Mouse (Mus musculus): ENCODE results near the gene Ppp2r5d.
A peak's percentile ranks its signal among the peaks of the same experiment; 100 is the strongest.

Ppp2r5d gene

GRCm38 (mm10) chr17:46644152-46644805 is 60.6 kb downstream of the Ppp2r5d start:
- no peak for DNase-seq

DNA sequence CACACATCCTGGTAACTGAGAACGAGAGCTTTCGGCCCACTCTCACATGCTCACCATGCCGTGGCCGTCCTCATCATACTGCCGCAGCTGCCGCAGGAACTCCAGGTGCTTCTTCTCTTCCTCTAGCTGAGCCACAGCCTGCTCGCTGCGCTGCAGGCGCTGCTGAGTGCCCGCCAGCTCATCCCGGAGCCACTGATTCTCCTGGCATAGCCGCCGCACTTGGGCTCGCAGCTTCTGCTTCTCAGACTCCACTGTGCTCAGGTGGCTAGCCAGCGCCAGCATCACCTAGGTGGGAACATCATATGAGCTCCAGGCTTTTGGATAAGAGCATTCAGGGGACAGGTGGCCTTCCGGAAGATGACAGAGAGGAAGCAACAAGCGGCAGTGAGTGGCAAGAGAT is 62.9 kb downstream of the Ppp2r5d start:
- DNase-seq, result peak; percentile 42

- DNase-seq, result no peak
Observed at GRCm38 (mm10) chr17:46639929-46640328, 65.0 kb downstream of the Ppp2r5d start.

DNA sequence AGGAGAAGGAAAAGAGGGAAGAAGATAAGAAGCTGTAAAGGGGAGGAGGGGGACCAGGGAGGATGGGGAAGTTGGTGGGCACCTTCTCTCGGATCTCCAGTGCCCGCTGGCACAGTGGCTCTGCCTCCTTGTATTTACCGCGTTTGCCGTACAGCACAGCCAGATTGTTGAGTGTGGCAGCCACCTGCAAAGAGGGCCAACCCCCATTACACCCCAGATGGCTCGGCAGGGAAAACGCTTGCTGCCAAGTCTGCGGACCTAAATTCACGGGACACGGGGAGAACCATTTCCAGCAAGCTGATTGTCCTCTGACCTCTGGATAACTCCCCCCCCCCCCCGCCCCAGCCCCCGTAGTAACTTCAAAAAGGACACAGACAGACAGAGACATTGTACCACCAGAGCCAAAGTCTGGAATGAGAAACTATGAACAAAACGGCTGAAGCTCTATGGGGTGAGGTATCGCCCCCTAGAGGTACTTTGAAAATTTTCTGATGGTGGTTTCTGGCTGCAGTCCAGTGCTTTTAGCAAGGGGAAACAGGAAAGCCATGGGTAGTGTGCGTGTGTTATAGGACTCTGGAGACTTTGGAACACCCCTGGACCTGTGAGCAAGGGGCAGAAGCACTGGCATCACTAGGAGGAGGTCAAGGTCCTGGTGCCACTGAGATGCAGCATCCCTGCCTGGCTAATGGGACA is 67.9 kb downstream of the Ppp2r5d start:
- peak; percentile 89 for DNase-seq

All from cerebellum, adult 9-10 months (tissue).